Mouse (Mus musculus): Measurements from ENCODE around the gene Pold4. TPM values are rescaled to one million over a fixed set of nuclear protein-coding genes. Genes with fewer than 3 reads are reported as not detected.
A peak's percentile ranks its signal among the peaks of the same experiment; 100 is the strongest.

Pold4 gene
- total RNA-seq, 2 experiments from 2014 or later: 55.0 to 60.4 TPM

DNA sequence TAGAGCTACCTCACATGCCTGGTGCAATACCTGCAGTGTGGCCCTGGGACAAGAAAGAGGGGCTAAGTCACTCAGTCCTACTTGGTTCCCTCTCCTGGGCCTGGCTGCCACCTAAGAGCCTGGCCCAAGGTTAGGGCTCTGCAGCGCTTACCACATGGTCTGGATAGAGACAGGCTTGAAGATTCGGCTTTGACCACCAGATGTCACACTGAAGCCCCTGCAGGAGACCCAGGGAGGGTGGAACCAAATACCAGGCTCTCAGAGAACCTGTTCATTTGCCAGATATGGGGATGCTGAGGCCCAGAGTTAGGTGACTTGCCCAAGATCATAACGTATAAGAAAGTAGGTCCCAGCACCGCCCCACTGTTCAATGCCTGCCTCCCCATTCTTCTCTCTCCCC is 34.3 kb downstream of the Pold4 start:
- ATAC-seq (replicated peaks; ENCODE audit: poor library complexity): no peak

DNA sequence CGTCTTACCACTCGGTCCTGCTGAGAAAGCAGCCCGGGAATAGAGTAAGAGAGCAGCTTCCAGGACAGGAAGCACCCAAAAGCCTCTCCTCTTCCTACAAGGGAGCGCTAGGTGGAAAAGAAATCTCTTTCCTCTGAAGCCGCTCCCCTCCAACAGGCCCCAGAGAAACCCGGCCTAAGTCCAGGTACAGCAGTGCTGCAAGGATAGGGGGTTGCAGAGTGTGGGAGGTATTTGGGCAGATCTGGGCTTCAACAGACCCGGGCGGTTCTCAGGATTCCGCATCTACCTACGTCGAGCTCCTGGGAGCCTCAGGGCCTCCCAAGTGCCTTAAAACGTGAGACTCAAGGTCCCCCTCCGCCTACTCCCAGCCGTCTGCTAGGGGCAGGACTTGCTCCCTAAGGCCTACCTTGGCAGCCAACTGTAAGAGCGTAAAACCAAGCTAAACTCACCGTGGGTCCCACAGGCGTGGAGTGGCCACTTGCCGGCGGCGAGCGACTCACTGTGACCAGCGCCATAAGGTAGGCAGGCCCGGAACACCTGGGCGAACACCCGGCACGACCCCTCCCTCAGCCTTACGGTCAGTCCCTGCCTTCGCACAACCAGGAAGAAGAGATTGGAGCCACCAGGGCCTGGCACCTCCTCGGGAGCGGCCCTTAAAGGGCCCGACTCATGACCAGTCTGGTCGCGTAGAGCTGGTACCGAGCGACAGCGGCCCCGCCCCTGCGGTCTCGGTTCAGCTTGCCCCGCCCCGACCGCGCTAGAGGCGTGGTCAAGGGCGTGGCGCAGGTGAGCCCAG is 37.1 kb downstream of the Pold4 start, which contains the start of gene Ssh3:
Gene Ssh3, minus strand, starts transcription at position 615 of the 796 bp plus-strand sequence.
- peak; percentile 92 for ATAC-seq (replicated peaks; ENCODE audit: poor library complexity)

- ATAC-seq (replicated peaks; ENCODE audit: poor library complexity): no peak
These were observed 38.5 kb downstream of the Pold4 start for GRCm38 (mm10) chr19:4270187-4270586.

- no peak for ATAC-seq (replicated peaks; ENCODE audit: poor library complexity)
These were observed 39.3 kb downstream of the Pold4 start for GRCm38 (mm10) chr19:4270972-4271371.

DNA sequence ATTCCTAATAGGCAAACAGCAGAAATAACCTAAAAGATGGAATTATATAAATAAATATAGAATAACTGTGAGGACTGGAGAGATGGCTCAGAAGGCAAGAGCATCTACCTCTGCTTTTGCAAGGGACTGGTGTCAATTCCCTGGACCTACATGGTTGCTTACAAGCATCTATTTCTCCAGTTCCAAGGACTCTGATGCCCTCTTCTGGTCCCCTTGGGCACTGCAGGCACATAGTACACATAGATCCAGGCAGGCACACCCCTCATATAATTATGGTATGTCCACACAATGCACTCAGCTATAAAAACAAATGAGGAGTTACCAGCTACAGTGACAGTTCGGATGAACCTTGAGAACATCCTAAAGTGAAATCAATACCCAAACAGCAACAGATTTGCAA is 47.8 kb downstream of the Pold4 start:
- ATAC-seq (replicated peaks; ENCODE audit: poor library complexity): no peak

- no peak for ATAC-seq (replicated peaks; ENCODE audit: poor library complexity)
These were observed 48.7 kb downstream of the Pold4 start for GRCm38 (mm10) chr19:4280425-4280824.

DNA sequence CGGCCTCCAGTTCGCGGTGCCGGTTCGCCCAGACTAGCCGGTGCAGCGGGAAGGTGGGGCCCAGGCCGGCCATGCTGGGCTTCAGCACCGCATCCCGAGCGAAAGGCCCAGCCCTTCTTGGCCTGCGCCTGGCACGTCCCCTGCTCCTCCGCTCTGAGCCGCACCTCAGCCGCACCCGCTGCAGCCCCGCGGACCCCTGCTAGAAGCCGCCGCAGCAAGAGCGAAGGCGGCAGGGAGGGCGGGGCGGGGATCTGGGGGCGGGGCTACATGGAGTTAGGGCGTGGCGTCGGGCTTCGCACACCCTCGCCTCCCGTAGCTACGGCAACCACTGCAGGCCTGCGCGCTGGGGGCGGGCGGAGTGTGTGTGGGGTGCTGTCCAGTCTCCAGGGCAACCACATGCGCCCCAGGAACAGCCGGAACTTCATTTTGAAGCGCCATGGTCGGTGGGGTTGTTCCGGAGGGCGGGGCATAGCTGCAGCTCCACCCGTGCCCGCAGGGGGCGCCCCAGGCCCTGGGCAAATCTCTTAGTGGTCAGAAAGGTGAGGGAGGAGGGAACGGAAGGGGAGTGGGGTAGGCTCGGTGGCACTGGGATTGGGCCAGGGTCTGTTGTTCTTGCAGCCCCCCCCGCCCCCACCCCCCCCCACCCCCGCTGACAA is 51.3 kb downstream of the Pold4 start, which contains the start of gene Ankrd13d:
Gene Ankrd13d, minus strand, starts transcription at position 240 of the 656 bp plus-strand sequence.
- peak; percentile 97 for ATAC-seq (replicated peaks; ENCODE audit: poor library complexity)

Other genes with a start within 250 kb of the Pold4 start
- 3.4 and 3.9 TPM in 2 replicates for gene Acy3, start 245.3 kb upstream of the Pold4 start, total RNA-seq (2015)
- 1.2 and 1.6 TPM in 2 replicates for gene Acy3, start 245.3 kb upstream of the Pold4 start, total RNA-seq (2017)
- gene Tbx10, start 239.1 kb upstream of the Pold4 start, total RNA-seq (2015): not detected in 2 replicates
- gene Tbx10, start 239.1 kb upstream of the Pold4 start, total RNA-seq (2017): not detected in 2 replicates
- 15.1 and 16.2 TPM in 2 replicates for gene Nudt8, start 231.3 kb upstream of the Pold4 start, total RNA-seq (2015)
- gene Nudt8, start 231.3 kb upstream of the Pold4 start, total RNA-seq (2017): 10.4 and 14.4 TPM in 2 replicates
- gene Gm49405, start 231.3 kb upstream of the Pold4 start, total RNA-seq (2015): 0.57 and 1.5 TPM in 2 replicates
- 1.5 and 1.9 TPM in 2 replicates for gene Gm49405, start 231.3 kb upstream of the Pold4 start, total RNA-seq (2017)
- 1.6 and 2.9 TPM in 2 replicates for gene Doc2g, start 228.6 kb upstream of the Pold4 start, total RNA-seq (2015)
- 1.3 and 2.9 TPM in 2 replicates for gene Doc2g, start 228.6 kb upstream of the Pold4 start, total RNA-seq (2017)
- gene Ndufv1, start 219.1 kb upstream of the Pold4 start, total RNA-seq (2015): 123 and 135 TPM in 2 replicates
- gene Ndufv1, start 219.1 kb upstream of the Pold4 start, total RNA-seq (2017): 223 and 254 TPM in 2 replicates
- gene Gstp1, start 193.9 kb upstream of the Pold4 start, total RNA-seq (2015): 264 and 361 TPM in 2 replicates
- gene Gstp1, start 193.9 kb upstream of the Pold4 start, total RNA-seq (2017): 79.8 and 88.4 TPM in 2 replicates
- gene Gstp2, start 185.9 kb upstream of the Pold4 start, total RNA-seq (2015): not detected in 2 replicates
- gene Gstp2, start 185.9 kb upstream of the Pold4 start, total RNA-seq (2017): not detected in 2 replicates
- 1.4 and 7.5 TPM in 2 replicates for gene Gstp3, start 172.3 kb upstream of the Pold4 start, total RNA-seq (2015)
- gene Gstp3, start 172.3 kb upstream of the Pold4 start, total RNA-seq (2017): 2.2 TPM in 2 replicates
- not detected in 2 replicates for gene Cabp2, start 150.3 kb upstream of the Pold4 start, total RNA-seq (2015)
- gene Cabp2, start 150.3 kb upstream of the Pold4 start, total RNA-seq (2017): not detected in 2 replicates
- gene Cdk2ap2, start 134.7 kb upstream of the Pold4 start, total RNA-seq (2015): 112 and 126 TPM in 2 replicates
- 24.2 and 44.8 TPM in 2 replicates for gene Cdk2ap2, start 134.7 kb upstream of the Pold4 start, total RNA-seq (2017)
- gene Pitpnm1, start 131.9 kb upstream of the Pold4 start, total RNA-seq (2015): 7.8 and 11.2 TPM in 2 replicates
- 6.8 and 17.2 TPM in 2 replicates for gene Pitpnm1, start 131.9 kb upstream of the Pold4 start, total RNA-seq (2017)
- 61.9 and 66.4 TPM in 2 replicates for gene Aip, start 106.0 kb upstream of the Pold4 start, total RNA-seq (2015)
- gene Aip, start 106.0 kb upstream of the Pold4 start, total RNA-seq (2017): 24.4 and 31.1 TPM in 2 replicates
- not detected in 2 replicates for gene Gpr152, start 92.1 kb upstream of the Pold4 start, total RNA-seq (2015)
- gene Gpr152, start 92.1 kb upstream of the Pold4 start, total RNA-seq (2017): 0.10 TPM in 1 of 2 replicates, not detected in the other
- not detected in 2 replicates for gene Cabp4, start 87.9 kb upstream of the Pold4 start, total RNA-seq (2015)
- gene Cabp4, start 87.9 kb upstream of the Pold4 start, total RNA-seq (2017): not detected in 2 replicates
- gene Coro1b, start 83.3 kb upstream of the Pold4 start, total RNA-seq (2015): 138 and 142 TPM in 2 replicates
- 66.4 and 83.5 TPM in 2 replicates for gene Coro1b, start 83.3 kb upstream of the Pold4 start, total RNA-seq (2017)
- gene Ptprcap, start 78.3 kb upstream of the Pold4 start, total RNA-seq (2015): 96.4 and 114 TPM in 2 replicates
- 79.5 and 83.5 TPM in 2 replicates for gene Ptprcap, start 78.3 kb upstream of the Pold4 start, total RNA-seq (2017)
- gene Rps6kb2, start 68.5 kb upstream of the Pold4 start, total RNA-seq (2015): 21.6 and 22.1 TPM in 2 replicates
- gene Rps6kb2, start 68.5 kb upstream of the Pold4 start, total RNA-seq (2017): 23.1 and 30.2 TPM in 2 replicates
- 2.2 and 2.4 TPM in 2 replicates for gene Carns1, start 56.4 kb upstream of the Pold4 start, total RNA-seq (2015)
- gene Carns1, start 56.4 kb upstream of the Pold4 start, total RNA-seq (2017): 1.0 and 2.1 TPM in 2 replicates
- 39.3 and 46.6 TPM in 2 replicates for gene Tbc1d10c, start 40.6 kb upstream of the Pold4 start, total RNA-seq (2015)
- 15.3 and 17.5 TPM in 2 replicates for gene Tbc1d10c, start 40.6 kb upstream of the Pold4 start, total RNA-seq (2017)
- 395 and 413 TPM in 2 replicates for gene Ppp1ca, start 39.8 kb upstream of the Pold4 start, total RNA-seq (2015)
- gene Ppp1ca, start 39.8 kb upstream of the Pold4 start, total RNA-seq (2017): 482 and 538 TPM in 2 replicates
- 28.0 and 31.0 TPM in 2 replicates for gene Rad9a, start 30.2 kb upstream of the Pold4 start, total RNA-seq (2015)
- gene Rad9a, start 30.2 kb upstream of the Pold4 start, total RNA-seq (2017): 16.1 and 19.7 TPM in 2 replicates
- 2.8 and 5.0 TPM in 2 replicates for gene Clcf1, start 17.7 kb upstream of the Pold4 start, total RNA-seq (2015)
- gene Clcf1, start 17.7 kb upstream of the Pold4 start, total RNA-seq (2017): 1.3 and 3.0 TPM in 2 replicates
- not detected in 2 replicates for gene AC109138.7, start 17.5 kb upstream of the Pold4 start, total RNA-seq (2015)
- gene AC109138.7, start 17.5 kb upstream of the Pold4 start, total RNA-seq (2017): not detected in 2 replicates
- 6.2 and 7.5 TPM in 2 replicates for gene Ssh3, start 37.3 kb downstream of the Pold4 start, total RNA-seq (2015)
- 8.1 and 9.7 TPM in 2 replicates for gene Ssh3, start 37.3 kb downstream of the Pold4 start, total RNA-seq (2017)
- 1.7 and 3.8 TPM in 2 replicates for gene Ankrd13d, start 51.2 kb downstream of the Pold4 start, total RNA-seq (2015)
- 1.9 and 5.7 TPM in 2 replicates for gene Ankrd13d, start 51.2 kb downstream of the Pold4 start, total RNA-seq (2017)
- 149 and 172 TPM in 2 replicates for gene Grk2, start 74.3 kb downstream of the Pold4 start, total RNA-seq (2015)
- gene Grk2, start 74.3 kb downstream of the Pold4 start, total RNA-seq (2017): 207 and 336 TPM in 2 replicates
- gene Kdm2a, start 166.4 kb downstream of the Pold4 start, total RNA-seq (2015): 59.0 and 64.3 TPM in 2 replicates
- 58.3 and 60.2 TPM in 2 replicates for gene Kdm2a, start 166.4 kb downstream of the Pold4 start, total RNA-seq (2017)
- gene Rhod, start 207.5 kb downstream of the Pold4 start, total RNA-seq (2015): not detected in 2 replicates
- gene Rhod, start 207.5 kb downstream of the Pold4 start, total RNA-seq (2017): not detected in 2 replicates
- not detected in 2 replicates for gene Syt12, start 245.5 kb downstream of the Pold4 start, total RNA-seq (2015)
- not detected in 2 replicates for gene Syt12, start 245.5 kb downstream of the Pold4 start, total RNA-seq (2017)